Mouse (Mus musculus): ENCODE results near the gene Fam207a.

The Fam207a gene

GRCm38 (mm10) chr10:77515385-77516348, at the start of gene Fam207a:
Fam207a (minus strand) TSS chr10:77515785.
- peak; percentile 95 for DNase-seq (ENCODE audit: low spot score)

DNA sequence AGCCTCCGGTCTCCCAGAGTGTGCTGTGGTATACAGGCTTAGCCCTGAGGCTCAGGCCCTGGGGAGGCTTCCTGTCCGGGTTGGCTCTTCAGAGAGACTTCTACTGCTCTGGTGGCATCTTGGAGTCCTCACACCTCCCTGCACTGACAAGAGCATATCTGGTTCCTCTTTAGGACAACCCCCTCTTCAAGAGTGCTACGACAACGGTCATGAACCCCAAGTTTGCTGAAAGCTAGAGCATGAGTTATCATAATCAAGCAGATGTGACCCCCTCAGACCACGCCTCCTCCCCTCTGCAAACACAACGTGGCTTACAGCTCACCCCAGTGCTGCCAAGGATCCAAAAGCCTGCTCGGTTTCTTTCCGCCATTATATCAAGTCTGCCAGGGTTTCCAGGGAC, 49.4 kb upstream of the Fam207a start:
- DNase-seq (ENCODE audit: low spot score) = no peak

DNA sequence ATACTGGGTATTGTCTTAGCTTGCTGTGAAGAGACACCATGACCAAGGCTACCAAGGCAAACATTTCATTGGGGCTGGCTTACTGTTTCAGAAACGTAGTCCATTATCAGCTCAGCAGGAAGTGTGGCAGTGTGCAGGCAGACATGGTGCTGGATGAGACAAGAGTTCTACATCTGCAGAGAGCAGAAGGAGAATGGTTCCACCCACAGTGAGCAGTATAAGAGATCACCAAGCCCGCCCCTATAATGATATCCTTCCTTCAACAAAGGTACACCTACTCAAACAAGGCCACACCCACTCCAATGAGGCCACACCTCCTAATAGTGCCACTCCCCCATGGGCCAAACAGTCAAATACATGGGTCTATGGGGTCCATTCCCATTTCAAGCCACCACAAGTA, 45.9 kb upstream of the Fam207a start:
- DNase-seq (ENCODE audit: low spot score) = no peak

DNA sequence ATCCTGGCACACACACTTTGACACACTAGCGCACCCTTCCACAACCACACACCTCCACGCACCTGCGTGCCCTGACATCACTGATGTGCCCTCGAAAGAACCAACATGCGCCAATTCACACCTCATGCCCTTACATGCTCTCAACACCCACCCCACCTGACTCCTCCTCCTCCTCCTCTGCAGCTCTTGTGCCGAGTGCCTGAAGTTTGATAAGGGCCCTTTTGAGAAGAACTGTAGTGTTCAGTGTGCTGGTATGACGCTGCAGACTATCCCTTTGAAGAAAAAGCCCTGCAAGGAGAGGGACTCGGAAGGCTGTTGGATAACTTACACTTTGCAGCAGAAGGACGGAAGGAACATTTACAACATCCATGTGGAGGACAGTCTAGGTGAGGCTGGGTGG, 45.2 kb upstream of the Fam207a start:
- DNase-seq (ENCODE audit: low spot score) = no peak

- DNase-seq (ENCODE audit: low spot score) = no peak
Measured at GRCm38 (mm10) chr10:77560090-77560489, 44.5 kb upstream of the Fam207a start.

- DNase-seq (ENCODE audit: low spot score) = no peak
Measured at GRCm38 (mm10) chr10:77557641-77558040, 42.1 kb upstream of the Fam207a start.

- no peak for DNase-seq (ENCODE audit: low spot score)
Measured at GRCm38 (mm10) chr10:77556631-77557030, 41.0 kb upstream of the Fam207a start.

GRCm38 (mm10) chr10:77554918-77555317, 39.3 kb upstream of the Fam207a start:
- no peak for DNase-seq (ENCODE audit: low spot score)

DNA sequence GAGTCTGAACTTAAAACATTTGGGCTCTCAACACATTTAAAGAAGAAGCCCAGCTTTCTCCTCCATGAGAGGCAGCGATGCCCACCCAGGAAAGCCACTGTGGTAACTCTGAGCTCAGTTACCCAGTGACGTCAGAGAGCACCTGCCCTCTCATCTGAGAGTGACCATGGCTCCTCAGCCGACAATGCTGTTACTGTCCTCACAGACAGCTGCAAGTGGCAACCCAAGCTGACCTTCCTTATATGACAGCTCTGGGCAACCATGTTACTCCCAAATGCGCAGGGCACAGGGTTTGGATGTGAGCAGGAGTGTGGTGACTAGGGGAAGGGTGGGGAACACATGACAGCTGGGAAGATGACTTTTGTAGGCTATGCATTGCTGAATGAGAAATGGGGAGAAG, 37.7 kb upstream of the Fam207a start:
- DNase-seq (ENCODE audit: low spot score) = no peak

DNA sequence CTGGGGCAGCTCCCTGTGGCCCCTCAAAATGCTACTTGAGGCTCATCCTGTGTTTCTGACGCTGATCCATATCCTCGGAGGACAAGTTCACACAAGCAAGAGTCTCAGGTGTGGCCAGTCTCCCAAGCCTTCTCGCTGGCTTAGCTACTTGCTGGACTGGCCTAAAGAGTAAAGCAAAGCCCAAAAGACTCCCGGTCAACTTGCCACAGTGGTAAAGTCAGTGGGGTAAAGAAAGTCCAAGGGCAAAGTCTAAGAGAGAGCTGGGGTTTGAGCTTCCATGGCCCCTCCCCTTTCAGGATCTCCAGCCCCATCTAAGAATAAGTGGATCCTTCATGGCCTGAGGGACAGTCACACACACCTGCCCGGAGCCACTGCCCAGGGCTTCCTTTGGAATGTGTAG, 36.6 kb upstream of the Fam207a start:
- DNase-seq (ENCODE audit: low spot score) = no peak

GRCm38 (mm10) chr10:77550874-77551273, 35.3 kb upstream of the Fam207a start:
- no peak for DNase-seq (ENCODE audit: low spot score)

DNA sequence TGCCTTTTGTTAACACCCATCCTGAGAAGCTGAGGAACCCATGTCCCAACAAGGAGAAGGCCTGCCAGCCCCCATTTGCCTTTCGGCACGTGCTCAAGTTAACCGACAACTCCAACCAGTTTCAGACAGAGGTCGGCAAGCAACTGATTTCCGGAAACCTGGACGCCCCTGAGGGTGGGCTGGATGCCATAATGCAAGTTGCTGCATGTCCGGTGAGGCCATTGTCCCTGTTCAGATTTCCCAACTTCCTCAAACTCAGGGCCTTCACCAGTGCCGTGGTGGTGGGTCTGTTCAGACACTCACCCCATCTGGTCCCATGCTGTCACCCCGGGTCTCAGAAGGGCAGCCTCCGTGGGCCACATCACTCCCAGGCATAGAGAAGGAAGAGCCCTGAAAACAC, 33.0 kb upstream of the Fam207a start:
- DNase-seq (ENCODE audit: low spot score) = no peak

DNA sequence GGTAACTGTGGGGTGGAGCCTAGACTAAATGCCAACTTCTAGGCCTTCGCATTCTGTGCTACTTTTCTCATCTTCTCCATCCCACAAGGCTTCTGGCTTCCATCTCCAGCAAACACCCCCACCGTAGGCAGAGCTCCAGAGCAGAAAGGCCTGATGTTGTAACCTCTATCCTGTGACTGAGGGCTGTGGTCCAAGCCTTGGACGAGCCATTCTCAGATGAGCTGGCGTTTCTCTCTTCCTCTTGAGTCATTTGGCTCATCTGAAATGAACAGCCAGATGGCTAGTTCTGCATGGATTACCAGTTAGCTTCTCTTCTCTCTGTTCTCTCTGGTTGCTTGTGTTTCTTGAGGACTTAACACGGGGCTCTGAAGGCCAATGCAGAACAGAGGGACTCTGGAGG, 29.3 kb upstream of the Fam207a start:
- peak; percentile 64 for DNase-seq (ENCODE audit: low spot score)

DNA sequence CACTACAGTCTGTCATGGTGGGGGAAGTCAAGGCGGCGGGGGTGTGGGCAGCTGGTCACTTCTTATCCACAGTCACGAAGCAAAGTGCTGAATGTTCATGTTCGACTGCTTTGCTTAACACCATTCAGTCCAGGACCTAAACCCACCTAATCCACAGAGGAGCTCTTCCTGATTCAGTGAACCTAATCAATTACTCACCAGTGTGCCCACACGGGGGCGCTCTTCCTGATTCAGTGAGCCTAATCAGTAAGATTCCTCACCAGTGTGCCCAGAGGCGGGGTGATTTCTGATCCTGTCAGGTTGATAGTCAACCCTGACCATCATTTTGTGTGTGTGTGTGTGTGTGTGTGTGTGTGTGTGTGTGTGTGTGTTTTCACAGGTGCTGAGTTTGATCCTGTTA, 27.6 kb upstream of the Fam207a start:
- no peak for DNase-seq (ENCODE audit: low spot score)

- DNase-seq (ENCODE audit: low spot score) = no peak
Measured at GRCm38 (mm10) chr10:77541864-77542666, 26.5 kb upstream of the Fam207a start.

GRCm38 (mm10) chr10:77540576-77541102, 25.1 kb upstream of the Fam207a start:
- no peak for DNase-seq (ENCODE audit: low spot score)

GRCm38 (mm10) chr10:77539320-77539945, 23.8 kb upstream of the Fam207a start:
- no peak for DNase-seq (ENCODE audit: low spot score)

DNA sequence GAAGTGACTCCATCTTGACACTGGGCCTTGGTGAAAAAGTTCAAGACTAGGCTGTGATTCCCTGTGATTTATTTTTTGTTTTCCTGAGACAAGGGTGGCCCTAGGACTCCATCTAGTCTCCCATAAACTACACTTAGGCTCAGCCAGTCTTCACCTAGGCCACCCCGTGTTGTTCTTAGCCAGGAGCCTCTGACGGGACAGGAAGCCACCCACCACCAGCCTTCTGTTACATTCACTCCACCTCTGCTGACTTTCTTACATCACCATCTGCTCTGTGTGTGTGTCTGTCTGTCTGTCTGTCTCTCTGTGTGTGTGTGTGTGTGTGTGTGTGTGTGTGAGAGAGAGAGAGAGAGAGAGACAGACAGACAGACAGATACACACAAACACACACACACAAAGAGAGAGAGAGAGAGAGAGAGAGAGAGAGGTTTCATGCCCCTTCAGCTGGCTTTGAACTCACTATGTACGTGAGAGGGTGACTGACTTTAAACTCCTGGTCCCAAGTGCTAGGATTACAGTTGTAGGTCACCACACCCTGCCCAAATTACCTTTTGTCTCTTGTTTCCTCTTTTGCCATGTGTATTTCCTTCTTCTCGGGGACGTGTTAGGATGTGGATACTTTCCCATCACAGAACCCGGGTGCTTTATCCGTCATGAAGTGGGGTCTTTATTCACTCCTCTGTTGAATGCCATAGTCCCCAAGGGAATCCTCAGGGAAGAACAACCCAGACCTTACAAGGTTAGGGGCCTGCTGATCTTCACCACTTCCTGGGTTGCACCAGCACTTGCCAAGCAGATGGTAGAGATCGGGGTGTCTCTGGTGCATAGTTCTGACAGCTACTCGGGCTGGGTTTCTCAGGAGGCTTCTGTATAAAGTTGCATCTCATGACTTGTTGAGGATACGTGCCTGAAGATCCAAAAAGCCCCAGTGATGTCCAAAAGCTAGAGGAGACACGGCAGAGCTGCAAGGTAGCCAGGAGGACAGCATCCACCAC, 21.9 kb upstream of the Fam207a start:
- DNase-seq (ENCODE audit: low spot score) = no peak

GRCm38 (mm10) chr10:77536727-77537126, 21.1 kb upstream of the Fam207a start:
- no peak for DNase-seq (ENCODE audit: low spot score)

- DNase-seq (ENCODE audit: low spot score) = no peak
Measured at GRCm38 (mm10) chr10:77532020-77532413, 16.4 kb upstream of the Fam207a start.
